Mouse (Mus musculus) adrenal gland, postnatal 4 days (tissue): ENCODE data around the gene Mzt1. TPM values are rescaled to one million over a fixed set of nuclear protein-coding genes. Genes with fewer than 3 reads are reported as not detected.
"Not testable (repeated sequence)": the region's sequence is repeated elsewhere in the genome, so short reads cannot be mapped to it uniquely, and the experiment has no call there.

ENCODE experiments used
- DNase-seq, 2 experiments: peaks; one replicate each; pipeline ENCODE4 v3.0.0; 2021 to 2022; ENCODE audit warnings: low spot score in 2 of 2, mixed read lengths in 2 of 2
- long read RNA-seq, 2 experiments: library from polyadenylated mRNA; stranded (forward); transcript quantifications; one replicate each; pipeline ENCODE4 v2.0.0; 2021
- total RNA-seq, 2 experiments: library from RNA; stranded (reverse); gene quantifications; 2 replicates each; pipeline ENCODE4 v1.2.3; 2021

The Mzt1 gene
- 10 to 100 TPM; 45.0 to 46.5 TPM for total RNA-seq
- long read RNA-seq, experiment 1, transcript Mzt1-201 (3 exons, 2,240 nt) = major isoform, 43 of 49 reads
- long read RNA-seq, experiment 1, partial matches to known transcripts = 2 of 49 reads
- long read RNA-seq, experiment 1, other reads (novel, unspliced or antisense) = 4 of 49 reads
- long read RNA-seq, experiment 2, transcript Mzt1-201 (3 exons, 2,240 nt) = major isoform, 69 of 85 reads
- long read RNA-seq, experiment 2, partial matches to known transcripts = 2 of 85 reads
- long read RNA-seq, experiment 2, other reads (novel, unspliced or antisense) = 12 of 85 reads

DNA sequence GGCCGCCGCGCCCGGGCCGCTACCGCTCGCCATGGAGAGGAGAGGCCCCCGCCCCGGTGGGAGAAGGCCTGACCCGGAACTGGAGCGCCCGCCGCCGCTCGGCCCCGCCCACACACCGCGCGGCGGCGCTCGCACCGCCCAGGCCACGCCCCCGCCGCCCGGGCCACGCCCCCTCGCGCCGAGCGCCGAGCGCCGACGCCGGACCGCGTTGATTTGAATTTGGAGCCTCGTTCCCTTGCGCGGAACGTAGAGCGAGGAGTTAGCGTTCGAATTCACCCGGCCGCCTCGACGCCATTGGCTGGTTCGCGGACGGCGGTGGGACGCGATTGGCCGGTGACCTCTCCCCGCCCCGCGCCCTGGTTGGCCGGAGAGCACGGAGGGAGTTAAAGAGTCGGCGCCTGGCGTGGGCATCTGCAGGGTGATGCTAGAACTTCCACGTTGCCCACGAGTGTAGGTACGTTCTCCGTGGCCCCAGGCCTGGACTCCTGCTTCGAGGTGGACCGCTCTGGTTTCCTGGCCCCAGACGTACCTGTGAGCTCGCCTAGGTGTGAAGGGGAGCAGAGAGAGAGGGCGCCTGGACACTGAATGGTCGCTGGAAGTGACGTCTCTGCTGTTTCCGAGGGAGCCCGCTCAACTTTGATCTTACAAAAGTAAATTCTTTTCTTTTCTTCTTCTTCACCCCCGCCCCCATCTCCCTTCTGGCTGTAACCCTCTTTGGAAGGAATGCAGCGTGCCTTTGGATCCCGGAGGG is at the start of gene Mzt1, which contains the start of gene Bora:
Mzt1 (minus strand) TSS at position 104 of the 751 bp plus-strand sequence.
Bora (plus strand) TSS at position 192 of the 751 bp plus-strand sequence.
- peak; percentile 77 to 84 for DNase-seq

- DNase-seq = no peak
Observed at GRCm38 (mm10) chr14:99088947-99089346, 43.0 kb upstream of the Mzt1 start.

- DNase-seq = no peak
Observed at GRCm38 (mm10) chr14:99071146-99071545, 25.2 kb upstream of the Mzt1 start.

DNA sequence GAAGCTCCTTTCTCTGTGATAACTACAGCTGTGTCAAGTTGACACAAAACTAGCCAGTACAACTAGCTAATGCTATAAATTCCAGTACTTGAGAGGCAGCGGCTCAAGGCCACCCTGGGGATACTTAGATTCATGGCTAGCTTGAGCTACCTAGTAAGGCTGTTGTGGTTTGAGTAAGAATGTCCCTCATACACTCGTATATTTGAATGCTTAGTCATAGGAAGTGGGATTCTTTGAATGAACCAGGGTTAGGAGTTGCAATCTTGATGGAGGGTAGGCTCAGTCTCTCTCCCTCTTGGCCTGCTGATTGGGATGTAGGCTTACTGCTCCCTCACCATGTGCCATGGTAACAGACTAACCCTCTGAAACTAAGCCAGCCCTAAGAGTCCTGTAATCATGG is 17.2 kb upstream of the Mzt1 start:
- DNase-seq = no peak

DNA sequence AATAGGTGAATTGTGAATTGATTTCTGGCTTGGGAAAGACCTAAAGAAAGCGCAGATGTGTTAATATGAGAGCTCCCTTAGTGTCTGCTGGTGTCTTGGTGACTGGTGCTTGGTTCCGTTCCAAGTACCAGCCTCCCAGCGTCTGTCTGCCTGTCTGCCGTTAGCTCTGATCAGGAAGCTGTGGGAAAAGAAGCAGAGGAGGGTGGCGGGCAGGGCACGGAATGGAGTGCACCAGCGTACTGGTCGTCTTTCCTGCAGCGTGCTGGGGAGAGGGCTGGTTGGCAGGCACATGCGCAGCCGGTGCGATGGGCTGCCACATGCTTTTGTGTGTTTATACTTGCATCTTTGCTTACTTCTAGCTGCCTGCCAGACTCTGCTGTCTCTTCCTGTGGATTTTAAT is 14.7 kb upstream of the Mzt1 start:
- no peak for DNase-seq

DNA sequence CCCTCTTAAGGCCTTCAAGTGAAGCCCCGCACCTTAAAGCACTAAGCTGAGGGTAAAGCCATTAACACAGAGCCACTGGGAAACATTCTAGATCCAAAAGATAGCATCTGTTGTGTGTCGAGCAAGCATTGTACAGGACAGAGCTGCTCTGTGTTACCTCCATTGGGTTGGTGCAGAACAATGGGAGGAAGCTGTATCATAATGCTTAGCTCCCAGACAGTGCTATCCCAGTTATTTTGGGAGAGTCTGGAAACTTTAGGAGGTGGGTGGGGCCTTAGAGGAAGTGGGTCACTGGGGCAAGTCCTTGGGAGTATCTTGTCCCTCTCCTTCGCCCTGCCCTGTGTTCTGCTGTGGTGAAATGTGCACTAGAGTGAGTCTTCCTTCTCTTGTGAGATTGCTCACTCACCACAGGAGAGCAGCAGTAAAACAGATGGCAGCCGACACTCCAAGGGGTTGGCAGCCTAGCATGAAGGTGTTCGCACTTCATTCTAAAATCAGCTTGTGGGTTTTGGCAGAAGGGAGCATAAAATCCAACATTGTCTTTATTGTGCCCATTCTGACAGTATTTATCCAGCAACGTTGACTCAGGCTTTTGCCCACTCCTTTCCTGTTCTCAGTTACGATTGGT is 13.1 kb upstream of the Mzt1 start:
- DNase-seq = no peak

DNA sequence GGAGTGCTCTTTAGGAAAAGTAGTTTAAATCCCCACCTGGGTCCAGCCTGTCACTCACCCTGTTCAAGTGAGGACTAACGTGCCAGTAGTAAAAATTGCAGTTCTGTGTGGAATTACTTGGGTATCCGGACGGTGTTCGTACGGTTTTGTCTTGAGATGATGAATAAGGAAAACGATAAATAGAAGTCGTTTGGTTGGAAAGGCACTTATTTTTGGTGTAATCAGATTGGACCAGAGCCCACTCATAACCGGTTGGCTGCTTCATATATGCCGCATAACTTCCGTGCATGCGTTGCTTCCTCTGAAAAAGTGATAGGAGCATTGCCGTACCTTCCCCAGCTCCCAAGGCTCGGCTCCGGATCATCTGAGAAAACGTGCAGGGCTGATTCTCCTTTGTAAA is 848 bp upstream of the Mzt1 start:
- no peak for DNase-seq

DNA sequence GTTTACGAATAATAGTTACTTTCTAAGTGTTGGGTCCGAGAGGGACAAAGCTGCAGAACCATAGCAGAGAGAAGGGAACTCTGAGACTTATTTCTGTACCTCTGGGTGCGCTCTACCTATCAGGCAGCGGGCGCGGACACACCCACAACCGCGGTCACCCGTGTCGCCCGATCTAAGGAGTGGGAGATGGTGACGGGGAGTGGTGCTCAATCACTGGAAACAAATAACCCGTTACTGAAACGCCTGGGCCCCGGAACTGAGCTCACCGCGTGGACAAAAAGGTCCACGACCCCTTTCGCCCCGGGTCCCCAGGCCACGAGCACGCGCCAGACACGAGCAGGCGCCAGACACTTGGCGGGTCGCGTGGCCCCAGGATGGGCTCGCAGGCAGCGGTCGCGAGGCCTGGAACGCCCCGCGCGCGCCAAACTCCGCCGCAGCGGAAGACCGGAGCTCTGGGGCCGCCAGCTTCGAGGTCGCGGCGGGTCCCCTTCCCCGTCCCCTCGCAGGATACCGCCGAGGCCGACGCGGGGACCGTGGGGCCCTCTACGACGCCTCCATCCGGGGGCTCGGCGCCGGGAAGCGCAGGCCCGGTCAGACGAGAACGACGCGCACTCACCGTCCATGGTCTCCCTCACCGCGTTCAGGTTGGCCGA is 430 bp downstream of the Mzt1 start:
- no peak for DNase-seq

DNA sequence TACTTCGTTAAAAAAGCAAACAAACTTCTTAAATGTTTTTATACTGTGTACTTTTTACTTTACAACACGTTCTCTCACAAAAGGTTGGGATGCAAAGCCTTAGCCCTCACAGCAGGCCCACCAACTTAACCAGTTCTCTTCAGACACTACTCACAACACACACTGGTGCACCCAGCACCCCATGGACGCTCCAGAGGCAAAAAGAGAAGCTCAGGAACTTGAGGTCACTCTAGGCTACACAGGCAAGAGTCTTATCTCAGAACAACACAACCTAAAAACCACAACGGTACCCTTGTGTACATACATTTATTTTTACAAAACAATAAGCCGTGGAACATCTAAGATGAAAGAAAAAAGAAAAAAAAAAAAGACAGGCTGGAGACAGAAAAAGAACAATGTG is 1.2 kb downstream of the Mzt1 start:
- no peak for DNase-seq

- no peak for DNase-seq
Observed at GRCm38 (mm10) chr14:99044096-99044495, 1.8 kb downstream of the Mzt1 start.

DNA sequence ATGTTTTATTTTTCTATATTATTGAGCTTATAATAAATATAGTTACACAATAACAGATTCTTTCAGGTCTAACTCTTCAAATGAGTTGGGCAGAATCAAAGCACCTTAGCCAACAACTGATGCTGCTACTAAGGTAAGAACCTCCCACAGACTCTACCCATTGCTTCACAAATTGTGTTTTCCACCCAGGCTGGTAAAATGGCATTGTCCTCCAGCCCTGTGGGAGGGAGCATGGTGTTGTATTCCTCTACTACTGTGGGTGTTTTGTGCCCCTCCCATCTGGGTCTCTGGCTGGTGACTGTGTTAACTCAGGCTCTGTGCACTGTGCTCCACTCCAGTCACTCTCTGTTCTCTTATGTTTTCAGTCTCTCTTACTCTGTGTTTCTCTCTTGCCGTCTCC is 2.4 kb downstream of the Mzt1 start:
- DNase-seq = no peak

- DNase-seq = no peak
Observed at GRCm38 (mm10) chr14:99041416-99041815, 4.5 kb downstream of the Mzt1 start.

GRCm38 (mm10) chr14:99039308-99039707 is 6.6 kb downstream of the Mzt1 start:
- DNase-seq = not testable (repeated sequence)

DNA sequence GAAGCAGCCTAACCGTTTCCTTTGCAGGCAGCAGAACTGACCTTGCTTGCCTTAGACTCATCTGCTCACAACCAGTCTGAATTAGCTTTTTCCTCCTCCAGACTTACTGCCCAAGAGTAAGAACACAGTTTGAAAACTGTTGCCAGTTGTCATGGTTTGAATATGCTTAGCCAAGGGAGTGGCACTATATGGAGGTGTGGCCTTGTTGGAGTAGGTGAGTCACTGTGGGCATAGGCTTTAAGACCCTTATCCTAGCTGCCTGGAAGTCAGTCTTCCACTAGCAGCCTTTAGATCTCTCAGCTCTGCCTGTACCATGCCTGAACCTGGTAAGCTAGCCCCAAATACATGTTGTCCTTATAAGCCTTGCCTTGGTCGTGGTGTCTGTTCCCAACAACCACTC is 8.2 kb downstream of the Mzt1 start:
- no peak for DNase-seq

- no peak for DNase-seq
Observed at GRCm38 (mm10) chr14:99036039-99036438, 9.9 kb downstream of the Mzt1 start.

DNA sequence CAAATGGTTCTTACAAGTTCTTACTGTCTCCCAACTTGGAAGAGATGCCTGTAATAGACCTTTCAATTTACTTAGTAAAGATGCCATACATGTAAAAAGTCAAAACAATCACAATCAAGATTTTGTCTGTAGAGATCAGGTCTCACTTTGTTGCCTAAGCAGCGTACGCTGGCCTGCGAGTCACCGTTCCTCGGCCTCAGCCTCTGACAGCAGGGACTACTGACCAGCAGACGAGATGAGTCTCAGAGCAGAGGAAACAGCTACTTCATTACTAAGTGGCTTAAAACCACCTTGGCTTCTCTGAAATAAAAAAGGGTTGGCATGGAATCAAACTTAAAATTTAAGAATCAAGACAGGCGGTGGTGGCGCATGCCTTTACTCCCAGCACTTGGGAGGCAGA is 11.1 kb downstream of the Mzt1 start:
- DNase-seq = not testable (repeated sequence)

DNA sequence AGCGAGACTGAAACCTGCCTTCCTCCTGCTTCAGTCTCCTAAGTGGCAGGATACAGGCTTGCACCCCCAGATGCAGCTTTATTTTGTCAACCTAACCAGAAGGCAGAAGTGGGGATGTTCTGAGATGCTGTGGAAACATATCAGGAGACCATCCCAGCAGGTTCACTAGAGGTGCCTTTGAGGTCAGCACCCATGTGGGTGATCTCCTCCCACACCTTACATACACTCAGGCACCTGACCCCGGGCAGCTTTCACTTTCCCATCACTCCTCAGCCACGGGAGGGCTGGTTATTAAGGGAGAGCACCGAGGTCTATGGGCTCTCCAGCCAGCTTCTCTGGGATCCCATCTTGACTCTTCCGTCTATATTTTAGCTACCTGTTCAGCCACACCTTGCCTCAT is 13.3 kb downstream of the Mzt1 start:
- no peak for DNase-seq

DNA sequence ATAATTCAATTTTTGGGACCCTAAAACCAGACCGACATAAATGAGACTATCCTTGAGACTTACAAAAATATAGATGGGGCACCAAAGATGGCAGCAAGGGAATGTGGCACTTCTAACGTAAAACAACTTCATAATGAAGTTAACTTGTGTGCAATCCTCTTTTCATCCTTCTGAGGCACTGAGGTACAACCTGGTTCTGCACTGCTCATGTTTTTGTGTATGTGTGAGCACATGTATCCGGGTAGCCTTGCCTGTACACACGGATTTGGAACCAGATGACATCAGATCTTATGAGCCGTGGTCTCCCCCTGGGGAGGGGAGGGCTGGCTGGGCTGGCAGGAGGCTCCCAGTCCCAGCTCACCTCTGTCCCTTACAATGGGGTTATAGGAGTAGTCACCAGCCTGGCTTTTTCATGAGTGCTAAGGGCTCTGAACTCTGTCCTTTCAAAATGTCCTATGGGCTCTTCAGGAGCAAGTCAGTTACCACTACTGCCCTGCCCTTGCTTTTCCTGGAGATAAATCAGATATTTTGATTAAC is 14.5 kb downstream of the Mzt1 start:
- DNase-seq = no peak

- DNase-seq = no peak
Observed at GRCm38 (mm10) chr14:99029987-99030386, 15.9 kb downstream of the Mzt1 start.

DNA sequence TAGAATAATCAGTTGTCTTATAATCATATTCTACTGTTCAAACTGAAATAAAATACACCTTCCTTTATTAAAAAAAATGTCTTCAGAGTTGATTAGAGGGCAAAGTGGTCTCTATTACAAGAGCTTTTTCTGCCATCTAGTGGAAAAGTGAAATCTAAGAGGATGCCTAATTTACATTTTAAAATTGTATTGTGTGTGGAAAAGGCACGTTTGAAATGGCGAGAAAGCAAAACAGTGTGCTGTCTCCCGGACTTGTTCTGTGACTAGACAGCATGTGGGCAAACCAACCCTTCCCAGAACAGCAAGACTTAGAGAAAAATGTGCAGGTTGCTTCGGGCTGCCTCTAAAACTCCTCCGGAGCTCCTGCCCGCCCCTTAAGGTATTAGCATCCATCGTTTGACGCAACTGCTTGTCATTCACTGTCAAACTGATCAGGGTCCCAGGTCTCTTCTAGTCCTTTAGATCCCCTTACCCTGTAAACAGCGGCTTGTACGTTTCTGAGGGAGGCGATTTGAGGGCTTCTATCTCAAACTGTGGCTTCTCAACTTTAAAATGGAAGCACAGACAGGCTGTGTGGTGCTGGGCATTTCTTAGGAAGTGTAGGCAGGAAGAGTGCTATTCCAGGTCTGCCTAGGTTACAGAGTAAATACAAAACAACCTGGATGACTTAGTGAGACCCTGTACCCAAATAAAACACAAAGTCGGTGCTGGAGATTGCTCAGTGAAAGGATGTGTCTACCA is 23.4 kb downstream of the Mzt1 start:
- no peak for DNase-seq
